Mouse (Mus musculus) layer of hippocampus, postnatal 25 days (tissue): Measurements from ENCODE around the gene Cd38. TPM values are rescaled to one million over a fixed set of nuclear protein-coding genes. Genes with fewer than 3 reads are reported as not detected.

Experiments
- DNase-seq, 2 experiments: peaks; one replicate each; pipeline ENCODE4 v3.0.0; 2022; ENCODE audit warnings: mixed read lengths in 2 of 2, low spot score in 1 of 2; ENCODE audit errors: extremely low spot score in 1 of 2
- total RNA-seq, 2 experiments: library from RNA; stranded (reverse); gene quantifications; 2 replicates each; pipeline ENCODE4 v1.2.3; 2021

Gene Cd38
- 1 to 10 TPM; 7.6 to 9.6 TPM for total RNA-seq

- DNase-seq, result no peak
Measured at GRCm38 (mm10) chr5:43868253-43868652, at the start of gene Cd38. Gene Cd38 (plus strand): TSS chr5:43868553.

DNA sequence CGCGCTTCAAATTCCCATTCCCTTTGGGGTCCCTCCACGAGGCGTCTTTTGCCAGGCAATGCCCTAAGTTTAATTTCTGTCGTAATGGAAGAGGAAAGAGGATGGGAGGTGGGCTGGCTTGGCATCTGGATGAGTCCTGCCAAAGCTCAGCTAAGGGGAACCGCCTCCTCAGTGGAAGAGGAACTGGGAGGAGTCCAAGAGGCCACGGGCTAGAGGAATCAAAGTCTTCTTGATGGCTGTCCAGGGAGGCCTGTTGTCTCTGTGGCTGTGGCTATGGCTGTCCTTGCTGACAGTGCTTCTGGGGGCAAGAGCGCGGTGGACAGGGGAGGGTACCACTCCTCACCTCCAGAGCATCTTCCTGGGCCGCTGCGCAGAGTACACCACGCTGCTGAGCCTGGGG is 49.7 kb upstream of the Cd38 start, which contains the start of gene Bst1:
Gene Bst1 (plus strand): TSS at position 191 of the 400 bp plus-strand sequence.
- DNase-seq, result no peak

DNA sequence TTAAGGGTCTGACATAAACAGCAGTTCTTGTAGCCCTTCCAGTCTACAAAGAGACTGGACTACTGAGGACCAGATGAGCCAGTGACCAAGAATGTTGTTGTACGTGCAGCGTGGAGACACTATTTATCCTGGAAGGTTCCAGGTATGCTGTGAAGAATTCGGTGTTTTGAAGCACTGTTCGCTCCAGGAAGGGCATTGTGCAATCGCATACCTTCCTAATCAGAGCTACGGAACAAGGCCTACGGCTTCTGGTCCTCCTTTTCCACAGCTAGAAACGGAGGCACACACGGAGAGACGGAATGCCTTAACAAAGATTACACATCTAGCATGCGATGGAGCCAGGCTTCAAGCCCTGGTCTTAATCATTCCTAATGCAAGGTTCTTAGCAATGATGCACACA is 47.6 kb upstream of the Cd38 start:
- no peak for DNase-seq

DNA sequence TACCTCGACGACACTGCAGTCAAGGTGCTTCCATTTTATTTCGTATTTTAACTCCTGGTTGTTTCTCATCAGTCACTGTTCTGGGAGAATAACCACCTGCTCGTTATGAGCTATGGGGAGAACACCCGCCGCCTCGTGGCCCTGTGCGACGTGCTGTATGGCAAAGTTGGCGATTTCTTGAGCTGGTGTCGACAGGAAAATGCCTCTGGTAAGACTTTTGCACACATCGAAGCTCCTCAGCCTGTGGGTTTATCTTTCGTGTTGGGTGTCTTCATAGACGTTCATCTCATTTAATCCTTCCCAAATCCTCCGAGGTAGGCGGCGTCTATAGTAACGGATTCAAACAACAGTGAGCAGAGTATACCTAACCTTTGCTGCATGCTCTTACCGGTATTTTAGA is 46.8 kb upstream of the Cd38 start, which contains the start of gene Fbxl5:
Gene Fbxl5 (minus strand): TSS at position 101 of the 400 bp plus-strand sequence.
- no peak for DNase-seq

DNA sequence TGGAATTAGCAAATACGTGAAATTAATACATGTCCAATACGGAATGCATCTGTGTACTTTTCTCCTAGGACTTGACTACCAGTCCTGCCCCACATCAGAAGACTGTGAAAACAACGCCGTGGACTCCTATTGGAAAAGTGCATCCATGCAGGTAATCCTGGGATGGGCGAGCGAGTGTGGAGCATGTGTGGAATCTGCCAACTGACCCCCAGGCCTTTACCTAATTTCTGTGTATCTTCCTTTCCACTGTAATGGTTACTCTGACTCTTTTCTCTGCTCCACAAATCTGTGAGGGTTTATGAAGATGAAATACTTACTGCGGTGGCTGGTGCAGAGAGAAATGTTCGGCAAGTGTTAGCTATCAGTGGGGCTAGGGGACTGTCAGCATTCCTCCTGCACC is 46.2 kb upstream of the Cd38 start:
- DNase-seq, result no peak

GRCm38 (mm10) chr5:43822824-43823223 is 45.5 kb upstream of the Cd38 start:
- no peak for DNase-seq

- DNase-seq, result no peak
Measured at GRCm38 (mm10) chr5:43824580-43824979, 43.8 kb upstream of the Cd38 start.

DNA sequence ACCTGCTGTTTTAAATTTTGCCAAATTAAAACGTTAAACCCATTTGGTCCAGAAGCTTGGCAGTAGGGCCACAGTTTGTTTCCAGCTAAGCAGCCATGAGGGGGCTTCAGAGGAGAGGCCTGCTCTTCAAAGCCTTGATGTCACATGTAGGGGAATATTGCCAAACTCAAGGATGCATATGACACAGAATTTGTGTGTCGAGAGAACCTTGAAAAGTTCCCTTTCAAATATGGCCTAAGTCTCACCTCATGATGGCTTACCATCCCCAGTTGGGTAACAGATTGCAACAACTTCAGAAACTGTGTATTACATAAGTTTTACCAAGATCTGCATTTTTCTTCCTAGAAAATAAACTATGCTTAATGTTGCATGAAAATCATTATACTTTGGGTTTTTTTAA is 41.5 kb upstream of the Cd38 start:
- DNase-seq, result no peak

- DNase-seq, result no peak
Measured at GRCm38 (mm10) chr5:43827366-43827765, 41.0 kb upstream of the Cd38 start.

DNA sequence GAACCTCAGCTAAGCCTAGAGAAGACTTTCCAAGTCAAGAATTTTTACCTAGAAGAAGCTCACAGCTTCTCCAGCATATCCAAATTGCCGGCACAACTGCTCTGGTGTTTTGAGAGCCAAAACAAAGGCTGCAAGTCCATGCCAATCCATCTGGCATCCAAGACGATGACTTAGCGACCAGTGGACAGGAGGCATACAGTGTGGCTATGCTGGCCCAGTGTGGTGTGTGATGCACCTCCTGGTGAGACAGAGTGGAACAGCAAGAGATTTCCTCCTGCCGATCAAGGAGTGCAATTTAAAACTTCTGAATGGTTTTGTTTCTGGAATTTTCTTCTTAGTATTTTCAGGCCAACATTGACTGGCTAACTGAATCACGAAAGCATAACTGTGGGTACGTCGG is 31.8 kb upstream of the Cd38 start:
- DNase-seq, result no peak

GRCm38 (mm10) chr5:43837372-43837771 is 31.0 kb upstream of the Cd38 start:
- DNase-seq, result peak in 1 of 2 experiments; percentile 62

DNA sequence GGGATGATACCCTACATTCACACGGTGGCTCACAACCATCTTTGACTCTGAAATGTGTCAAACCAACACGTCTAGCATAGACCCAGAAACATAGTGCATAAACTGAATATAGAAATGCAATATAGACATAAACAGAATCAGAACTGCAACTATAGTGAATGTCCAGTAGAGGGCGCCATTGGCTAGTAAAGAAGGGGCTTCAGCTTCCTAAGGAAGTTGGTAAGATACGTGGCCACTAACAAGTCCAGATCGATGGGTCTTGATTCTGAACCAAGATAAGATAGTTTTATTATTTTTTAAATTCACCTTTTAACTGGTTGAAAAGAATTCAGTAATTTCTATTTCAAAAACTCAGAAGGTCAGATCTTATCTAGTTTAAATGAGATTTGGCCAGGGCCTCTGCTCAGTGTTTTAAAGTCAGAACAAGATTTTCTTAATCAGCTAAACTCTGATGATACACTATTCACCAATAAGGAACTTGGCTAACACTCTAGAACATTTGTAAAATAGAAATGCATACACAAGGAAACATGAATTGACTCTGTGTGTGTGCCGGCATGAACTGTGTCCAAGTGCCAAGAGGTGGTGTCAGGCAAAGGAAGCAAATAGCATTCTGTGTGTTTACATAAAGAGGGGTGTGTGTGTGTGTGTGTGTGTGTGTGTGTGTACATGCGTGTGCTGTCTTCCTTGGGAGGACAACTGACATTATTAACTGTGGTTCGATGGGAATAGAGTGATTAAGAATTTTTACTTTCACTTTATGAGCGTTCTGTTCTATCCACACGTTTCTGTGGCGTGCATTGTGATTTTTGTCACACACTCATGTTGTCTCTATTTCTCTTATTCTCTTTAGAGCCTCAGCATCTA is 27.0 kb upstream of the Cd38 start:
- DNase-seq, result peak in 1 of 2 experiments; percentile 21

DNA sequence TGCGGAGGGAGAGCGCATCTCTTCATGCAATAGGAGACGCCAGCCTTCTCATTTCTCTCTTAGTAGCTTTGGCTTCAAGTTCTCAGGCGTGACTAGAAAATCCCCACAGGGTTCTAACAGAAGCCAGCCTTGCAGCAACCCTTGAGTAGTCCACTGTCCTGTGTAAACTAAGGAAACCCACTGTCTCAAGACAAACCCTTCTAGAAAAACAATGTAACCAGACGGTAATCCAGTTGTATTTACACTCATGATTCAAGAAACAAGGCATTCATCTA is 26.4 kb upstream of the Cd38 start:
- DNase-seq, result no peak

GRCm38 (mm10) chr5:43842576-43843155 is 25.7 kb upstream of the Cd38 start:
- no peak for DNase-seq

GRCm38 (mm10) chr5:43845083-43845482 is 23.3 kb upstream of the Cd38 start:
- no peak for DNase-seq

DNA sequence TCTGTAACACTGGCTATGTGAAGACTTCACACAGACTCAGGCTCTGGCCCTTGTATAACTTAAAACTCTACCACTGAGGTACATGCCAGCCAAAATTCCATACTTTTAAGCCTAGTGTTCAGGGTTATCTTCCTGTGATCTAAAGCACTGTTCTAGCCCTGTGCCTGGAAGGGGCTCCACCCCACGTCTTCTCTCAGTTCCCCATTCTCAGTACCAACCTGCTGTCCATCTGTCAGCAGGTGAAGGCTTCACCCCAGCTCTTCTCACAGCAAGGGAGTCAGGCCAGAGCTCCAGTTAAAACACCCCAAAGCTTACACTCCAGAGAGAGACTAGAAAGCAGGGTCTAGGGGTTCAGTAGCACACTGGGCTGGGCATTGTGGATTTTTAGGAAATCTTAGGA is 22.7 kb upstream of the Cd38 start:
- DNase-seq, result no peak

DNA sequence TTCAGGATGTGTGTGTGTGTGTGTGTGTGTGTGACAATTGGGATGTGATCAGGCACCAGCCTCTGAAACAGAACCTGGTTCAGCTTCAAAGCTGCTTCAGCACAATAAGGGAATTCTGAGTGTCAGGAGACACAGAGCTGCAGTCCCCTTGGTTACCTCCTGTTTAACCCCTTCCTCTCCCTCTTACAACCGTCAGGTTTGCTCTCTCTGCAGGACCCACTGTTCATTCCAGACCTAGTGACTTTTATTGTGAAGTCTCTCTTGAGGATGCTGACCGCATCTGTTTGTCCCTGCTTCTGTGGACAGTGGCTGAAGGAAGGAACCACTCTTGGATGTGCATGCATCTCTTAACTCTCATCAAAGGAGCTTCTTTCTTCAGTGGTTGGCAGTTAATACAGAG is 22.1 kb upstream of the Cd38 start:
- DNase-seq, result no peak

GRCm38 (mm10) chr5:43847555-43847954 is 20.8 kb upstream of the Cd38 start:
- DNase-seq, result no peak

DNA sequence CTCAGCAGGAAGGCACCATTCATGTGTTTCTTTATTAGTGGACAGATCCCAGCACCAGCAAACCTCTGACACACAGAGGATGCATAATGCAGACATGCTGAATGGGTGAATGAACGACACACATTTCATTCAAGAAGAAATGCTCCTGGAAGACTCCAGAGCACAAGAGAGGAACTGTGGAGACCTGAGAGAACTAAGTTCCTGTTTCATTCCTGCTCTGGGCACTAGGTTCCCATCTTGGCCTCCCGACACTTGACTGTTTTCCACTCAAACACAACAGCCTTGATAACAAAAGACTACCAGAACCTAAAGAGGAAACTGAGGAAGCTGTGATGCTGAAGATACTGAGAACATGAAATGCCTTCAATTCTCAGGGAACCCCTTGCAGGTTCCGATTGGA is 20.1 kb upstream of the Cd38 start:
- no peak for DNase-seq

- DNase-seq, result no peak
Measured at GRCm38 (mm10) chr5:43853096-43853867, 15.1 kb upstream of the Cd38 start.

DNA sequence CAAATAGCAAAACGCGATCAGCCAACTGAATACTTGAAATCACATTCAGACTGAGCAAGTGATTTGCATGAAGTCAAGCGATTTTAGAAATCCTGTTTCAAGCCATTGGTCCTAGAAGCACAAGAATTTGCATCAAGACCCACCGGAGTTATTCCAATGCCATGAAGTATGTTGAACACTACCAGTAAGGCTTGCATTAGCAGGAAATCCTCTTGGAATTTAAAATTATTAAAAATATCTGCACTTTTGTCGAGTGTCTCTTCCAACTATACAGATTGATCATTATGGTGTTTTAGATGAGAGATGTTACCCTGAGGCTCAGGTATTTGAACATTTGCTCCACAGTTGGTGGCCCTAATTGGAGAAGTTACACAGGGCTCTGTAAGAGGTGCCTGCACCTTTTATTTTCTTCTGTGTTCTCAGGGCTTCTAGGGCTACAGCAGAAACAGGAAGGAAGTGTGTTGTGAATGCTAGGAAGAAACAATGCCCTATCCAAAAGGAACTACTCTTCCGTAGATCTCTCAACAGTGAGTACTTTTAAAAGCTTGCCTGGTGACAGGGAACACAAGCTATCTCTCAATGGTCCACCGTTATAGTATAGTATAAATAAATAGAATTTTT is 14.4 kb upstream of the Cd38 start:
- DNase-seq, result no peak
